Mouse (Mus musculus): ENCODE measurements around the gene Phactr1. TPM values are rescaled to one million over a fixed set of nuclear protein-coding genes. Genes with fewer than 3 reads are reported as not detected.

Gene Phactr1
- polyA plus RNA-seq, 1 experiment from 2014 or later = 6.0 TPM

GRCm38 (mm10) chr13:42792279-42792678 is 111.9 kb downstream of the Phactr1 start:
- no peaks in the 10 kb centered on the region for H3K36me3 ChIP-seq (ENCODE audit: control insufficient read depth, insufficient read depth, low read length)
- H3K4me1 ChIP-seq (ENCODE audit: control insufficient read depth, insufficient read depth, low read length) = no peaks in the 10 kb centered on the region
- no peak overlapping the region for H3K4me3 ChIP-seq (ENCODE audit: low read length)
- H3K27me3 ChIP-seq (replicated peaks; ENCODE audit: control insufficient read depth, insufficient read depth, low read length) = no peaks in the 10 kb centered on the region
- H3K9me3 ChIP-seq (ENCODE audit: control insufficient read depth, low read length) = no peaks in the 10 kb centered on the region
- 15% methylated on average over 8 of the region's 8 CpGs for WGBS
- no peak for ATAC-seq
- no peak overlapping the region for H3K27ac ChIP-seq (ENCODE audit: low read length)
- H3K9ac ChIP-seq (ENCODE audit: low read depth, low read length) = no peak overlapping the region
- no peak overlapping the region for H3K4me2 ChIP-seq (ENCODE audit: low read depth, low read length)

- 72% methylated on average over 6 of the region's 6 CpGs for WGBS
- ATAC-seq = no peak
- no peak overlapping the region for H3K4me2 ChIP-seq (ENCODE audit: low read depth, low read length)
Observed at GRCm38 (mm10) chr13:42800523-42800922, 120.1 kb downstream of the Phactr1 start.

GRCm38 (mm10) chr13:42804314-42804713 is 123.9 kb downstream of the Phactr1 start:
- no peak overlapping the region for H3K4me3 ChIP-seq (ENCODE audit: low read length)
- H3K9ac ChIP-seq (ENCODE audit: low read depth, low read length) = no peak overlapping the region
- no peaks in the 10 kb centered on the region for H3K9me3 ChIP-seq (ENCODE audit: control insufficient read depth, low read length)
- H3K36me3 ChIP-seq (ENCODE audit: control insufficient read depth, insufficient read depth, low read length) = no peaks in the 10 kb centered on the region
- ATAC-seq = no peak
- H3K4me2 ChIP-seq (ENCODE audit: low read depth, low read length) = no peak overlapping the region
- no peaks in the 10 kb centered on the region for H3K27me3 ChIP-seq (replicated peaks; ENCODE audit: control insufficient read depth, insufficient read depth, low read length)
- no peak overlapping the region for H3K27ac ChIP-seq (ENCODE audit: low read length)
- no peaks in the 10 kb centered on the region for H3K4me1 ChIP-seq (ENCODE audit: control insufficient read depth, insufficient read depth, low read length)
- 55% methylated on average over 9 of the region's 9 CpGs for WGBS

More at GRCm38 (mm10) chr13:42800523-42800922, 120.1 kb downstream of the Phactr1 start:
- no peak overlapping the region for H3K27ac ChIP-seq (ENCODE audit: low read length)
- H3K9ac ChIP-seq (ENCODE audit: low read depth, low read length) = no peak overlapping the region
- H3K4me1 ChIP-seq (ENCODE audit: control insufficient read depth, insufficient read depth, low read length) = no peaks in the 10 kb centered on the region
- H3K36me3 ChIP-seq (ENCODE audit: control insufficient read depth, insufficient read depth, low read length) = no peaks in the 10 kb centered on the region
- no peaks in the 10 kb centered on the region for H3K27me3 ChIP-seq (replicated peaks; ENCODE audit: control insufficient read depth, insufficient read depth, low read length)
- no peak overlapping the region for H3K4me3 ChIP-seq (ENCODE audit: low read length)
- H3K9me3 ChIP-seq (ENCODE audit: control insufficient read depth, low read length) = no peaks in the 10 kb centered on the region

- peak overlapping the region; percentile 28 for H3K4me2 ChIP-seq (ENCODE audit: low read depth, low read length)
- no peak overlapping the region; the same call in 1 of the 2 replicates for H3K4me3 ChIP-seq (ENCODE audit: low read length)
- H3K27ac ChIP-seq (ENCODE audit: low read length) = no peak overlapping the region
- H3K27me3 ChIP-seq (replicated peaks; ENCODE audit: control insufficient read depth, insufficient read depth, low read length) = no peaks in the 10 kb centered on the region
- peak; percentile 71 for ATAC-seq
- no peak overlapping the region for H3K9ac ChIP-seq (ENCODE audit: low read depth, low read length)
- WGBS = 13% methylated on average over 7 of the region's 7 CpGs
- H3K36me3 ChIP-seq (ENCODE audit: control insufficient read depth, insufficient read depth, low read length) = no peaks in the 10 kb centered on the region
- no peaks in the 10 kb centered on the region for H3K9me3 ChIP-seq (ENCODE audit: control insufficient read depth, low read length)
- H3K4me1 ChIP-seq (ENCODE audit: control insufficient read depth, insufficient read depth, low read length) = no peaks in the 10 kb centered on the region
Observed at GRCm38 (mm10) chr13:42812762-42813161, 132.3 kb downstream of the Phactr1 start.

GRCm38 (mm10) chr13:42818378-42818777 is 138.0 kb downstream of the Phactr1 start:
- H3K27ac ChIP-seq (ENCODE audit: low read length) = no peak overlapping the region
- H3K9me3 ChIP-seq (ENCODE audit: control insufficient read depth, low read length) = no peaks in the 10 kb centered on the region
- no peaks in the 10 kb centered on the region for H3K27me3 ChIP-seq (replicated peaks; ENCODE audit: control insufficient read depth, insufficient read depth, low read length)
- ATAC-seq = no peak
- no peaks in the 10 kb centered on the region for H3K36me3 ChIP-seq (ENCODE audit: control insufficient read depth, insufficient read depth, low read length)
- no peak overlapping the region for H3K4me3 ChIP-seq (ENCODE audit: low read length)
- H3K4me2 ChIP-seq (ENCODE audit: low read depth, low read length) = no peak overlapping the region
- WGBS = 43% methylated on average over 9 of the region's 10 CpGs
- H3K4me1 ChIP-seq (ENCODE audit: control insufficient read depth, insufficient read depth, low read length) = peaks cover 2% of the 10 kb centered on the region; the same call in 1 of the 2 replicates
- H3K9ac ChIP-seq (ENCODE audit: low read depth, low read length) = no peak overlapping the region

- peaks cover 2% of the 10 kb centered on the region; the same call in 1 of the 2 replicates for H3K4me1 ChIP-seq (ENCODE audit: control insufficient read depth, insufficient read depth, low read length)
- WGBS = 57% methylated on average over 9 of the region's 9 CpGs
- no peak overlapping the region for H3K4me3 ChIP-seq (ENCODE audit: low read length)
- no peak overlapping the region for H3K4me2 ChIP-seq (ENCODE audit: low read depth, low read length)
- H3K9me3 ChIP-seq (ENCODE audit: control insufficient read depth, low read length) = no peaks in the 10 kb centered on the region
- H3K27me3 ChIP-seq (replicated peaks; ENCODE audit: control insufficient read depth, insufficient read depth, low read length) = no peaks in the 10 kb centered on the region
- no peaks in the 10 kb centered on the region for H3K36me3 ChIP-seq (ENCODE audit: control insufficient read depth, insufficient read depth, low read length)
- no peak overlapping the region for H3K27ac ChIP-seq (ENCODE audit: low read length)
- no peak overlapping the region for H3K9ac ChIP-seq (ENCODE audit: low read depth, low read length)
- no peak for ATAC-seq
Observed at GRCm38 (mm10) chr13:42820513-42820912, 140.1 kb downstream of the Phactr1 start.

GRCm38 (mm10) chr13:42821426-42822106 is 141.1 kb downstream of the Phactr1 start:
- no peaks in the 10 kb centered on the region for H3K36me3 ChIP-seq (ENCODE audit: control insufficient read depth, insufficient read depth, low read length)
- WGBS = 53% methylated on average over 15 of the region's 15 CpGs
- no peak overlapping the region for H3K27ac ChIP-seq (ENCODE audit: low read length)
- no peak overlapping the region for H3K4me3 ChIP-seq (ENCODE audit: low read length)
- H3K4me2 ChIP-seq (ENCODE audit: low read depth, low read length) = no peak overlapping the region
- ATAC-seq = no peak
- no peaks in the 10 kb centered on the region for H3K27me3 ChIP-seq (replicated peaks; ENCODE audit: control insufficient read depth, insufficient read depth, low read length)
- no peaks in the 10 kb centered on the region for H3K9me3 ChIP-seq (ENCODE audit: control insufficient read depth, low read length)
- 0 out of 2 replicates have a peak overlapping the region, but pooled peaks have one; percentile 6 for H3K9ac ChIP-seq (ENCODE audit: low read depth, low read length)
- peaks cover 2% of the 10 kb centered on the region; the same call in 1 of the 2 replicates for H3K4me1 ChIP-seq (ENCODE audit: control insufficient read depth, insufficient read depth, low read length)

GRCm38 (mm10) chr13:42822545-42822944 is 142.1 kb downstream of the Phactr1 start:
- H3K4me1 ChIP-seq (ENCODE audit: control insufficient read depth, insufficient read depth, low read length) = peaks cover 2% of the 10 kb centered on the region; the same call in 1 of the 2 replicates
- whole genome bisulfite sequencing = 17% methylated on average over 10 of the region's 10 CpGs
- H3K9ac ChIP-seq (ENCODE audit: low read depth, low read length) = no peak overlapping the region
- no peaks in the 10 kb centered on the region for H3K36me3 ChIP-seq (ENCODE audit: control insufficient read depth, insufficient read depth, low read length)
- H3K9me3 ChIP-seq (ENCODE audit: control insufficient read depth, low read length) = no peaks in the 10 kb centered on the region
- H3K4me2 ChIP-seq (ENCODE audit: low read depth, low read length) = no peak overlapping the region
- H3K27ac ChIP-seq (ENCODE audit: low read length) = no peak overlapping the region
- H3K27me3 ChIP-seq (replicated peaks; ENCODE audit: control insufficient read depth, insufficient read depth, low read length) = no peaks in the 10 kb centered on the region
- ATAC-seq = no peak
- no peak overlapping the region for H3K4me3 ChIP-seq (ENCODE audit: low read length)

- Histone ChIP-seq H3K36me3 (ENCODE audit: control insufficient read depth, insufficient read depth, low read length) (no peaks in the 10 kb centered on the region), H3K4me1 (ENCODE audit: control insufficient read depth, insufficient read depth, low read length) (peaks cover 2% of the 10 kb centered on the region; the same call in 1 of the 2 replicates), H3K9me3 (ENCODE audit: control insufficient read depth, low read length) (no peaks in the 10 kb centered on the region), H3K27me3 (replicated peaks; ENCODE audit: control insufficient read depth, insufficient read depth, low read length) (no peaks in the 10 kb centered on the region), H3K27ac (ENCODE audit: low read length) (no peak overlapping the region), H3K4me2 (ENCODE audit: low read depth, low read length) (no peak overlapping the region), H3K4me3 (ENCODE audit: low read length) (no peak overlapping the region), H3K9ac (ENCODE audit: low read depth, low read length) (no peak overlapping the region)
- WGBS = 84% methylated on average over 7 of the region's 7 CpGs
- ATAC-seq = no peak
Observed at GRCm38 (mm10) chr13:42823875-42824274, 143.5 kb downstream of the Phactr1 start.
